Mouse (Mus musculus) heart, postnatal 25 days (tissue): ENCODE measurements around the gene Ezh1. TPM values are rescaled to one million over a fixed set of nuclear protein-coding genes. Genes with fewer than 3 reads are reported as not detected.
A peak's percentile ranks its signal among the peaks of the same experiment; 100 is the strongest.

Experiments
- DNase-seq: peaks from one replicate; pipeline ENCODE4 v3.0.0; 2022; ENCODE audit warnings: low spot score
- intact Hi-C: fragments of 180-260 bp; cut with DNase I; formaldehyde crosslinking; loops from one replicate; pipeline ENCODE4 v1.15.1; 2025
- total RNA-seq, 2 experiments: library from RNA; stranded (reverse); gene quantifications; 2 replicates each; pipeline ENCODE4 v1.2.3; 2021

Gene Ezh1
- total RNA-seq, 2 experiments from 2014 or later, result 26.0 to 30.4 TPM

DNA sequence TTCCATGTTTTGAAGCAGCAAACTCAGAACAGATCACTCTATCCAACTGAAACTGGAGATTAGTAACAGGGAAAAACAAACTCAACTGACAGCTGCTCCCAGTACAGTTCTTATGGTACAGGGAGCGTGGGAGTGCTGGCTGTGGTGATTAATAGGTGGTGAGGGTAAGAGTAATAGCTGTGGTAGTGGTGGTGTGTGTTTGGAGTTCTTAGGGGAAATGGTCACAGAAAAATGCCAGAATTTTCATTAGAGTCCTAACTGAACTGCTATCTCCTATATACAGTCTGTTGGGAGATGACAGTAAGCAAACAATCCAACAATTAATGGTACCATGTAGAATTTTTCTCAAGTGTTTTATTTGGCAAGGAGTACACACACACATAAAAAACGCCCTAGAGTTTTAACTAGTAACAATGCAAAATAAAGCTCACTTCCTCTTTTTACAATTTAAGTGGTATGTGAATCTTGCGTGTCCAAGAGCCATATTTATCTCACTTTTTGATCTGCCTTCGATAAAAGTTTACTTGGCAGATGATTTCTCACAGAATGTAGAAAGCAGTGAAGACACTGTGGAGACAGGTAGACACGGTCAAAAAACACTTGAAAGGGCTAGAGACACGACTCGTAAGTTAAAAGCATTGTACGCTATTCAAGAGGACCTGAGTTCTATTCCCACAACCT is 4.8 kb downstream of the Ezh1 start:
- DNase-seq, result no peak
- intact Hi-C loops, result no loop called here

DNA sequence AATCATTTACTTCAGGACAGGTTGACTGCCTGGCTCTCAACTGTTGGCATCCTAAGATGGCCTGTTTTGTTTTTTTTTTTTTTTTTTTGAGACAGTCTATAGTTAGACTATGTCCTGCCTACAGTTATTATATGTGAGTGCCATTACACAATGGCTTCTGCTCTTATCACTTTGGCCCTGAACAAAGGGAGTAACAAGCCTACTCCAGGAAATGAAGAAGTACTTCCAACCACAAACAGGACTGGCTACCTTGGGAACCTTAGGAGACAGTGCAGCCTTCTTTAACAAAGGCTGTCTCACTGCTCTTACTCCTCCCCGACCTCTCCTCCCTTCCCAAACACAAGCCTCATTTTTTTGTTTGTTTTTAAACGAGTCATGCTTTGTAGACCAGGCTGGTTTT is 5.4 kb downstream of the Ezh1 start:
- no peak for DNase-seq
- intact Hi-C loops, result no loop called here

DNA sequence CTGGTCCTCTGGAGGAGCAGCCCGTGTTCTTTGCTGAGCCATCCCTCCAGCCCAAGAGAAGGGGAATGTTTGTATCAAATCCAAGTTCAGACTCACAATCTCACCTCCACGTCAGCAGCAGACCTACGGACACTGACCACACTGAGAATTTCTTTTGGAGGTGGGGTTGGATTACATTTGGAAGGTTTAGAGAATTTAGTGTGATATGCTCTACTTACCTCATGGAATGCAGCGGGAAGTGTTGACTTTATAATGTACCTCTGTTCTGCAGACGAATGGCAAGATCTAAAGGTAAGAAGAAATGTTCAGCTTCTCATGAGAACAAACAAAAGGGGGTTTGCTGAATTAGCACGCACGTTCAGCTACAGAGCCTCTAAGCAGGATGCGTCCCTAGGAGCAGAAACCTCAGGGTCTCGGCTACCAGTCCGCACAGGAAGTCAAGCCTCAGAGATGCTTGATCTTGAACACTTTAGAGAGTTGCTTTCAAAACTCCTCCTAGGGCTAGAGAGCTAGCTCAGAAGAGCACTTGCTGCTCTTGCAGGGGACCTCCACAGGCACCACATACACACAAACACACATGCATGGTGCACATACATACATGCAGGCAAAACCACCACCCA is 7.7 kb downstream of the Ezh1 start:
- intact Hi-C loops, result no loop called here
- DNase-seq, result no peak

DNA sequence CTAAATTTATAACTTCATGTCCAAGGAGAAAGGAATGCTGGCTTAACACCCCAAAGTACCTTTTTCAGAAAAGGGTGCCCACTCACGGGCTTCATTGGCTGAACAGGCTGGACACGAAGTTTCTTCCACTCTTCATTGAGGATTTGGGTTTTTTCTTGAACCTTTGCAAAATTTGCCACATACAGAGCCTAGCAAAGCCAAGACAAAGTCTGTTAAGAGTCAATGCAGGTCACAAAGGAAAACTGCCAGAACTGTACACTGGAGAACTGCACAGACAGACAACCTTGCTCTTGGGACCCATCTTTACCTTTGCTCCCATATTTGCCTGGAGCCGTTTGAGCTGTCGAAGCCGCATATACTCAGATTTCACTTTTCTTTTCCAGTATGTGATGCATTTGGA is 9.3 kb downstream of the Ezh1 start:
- intact Hi-C loops, result no loop called here
- no peak for DNase-seq

DNA sequence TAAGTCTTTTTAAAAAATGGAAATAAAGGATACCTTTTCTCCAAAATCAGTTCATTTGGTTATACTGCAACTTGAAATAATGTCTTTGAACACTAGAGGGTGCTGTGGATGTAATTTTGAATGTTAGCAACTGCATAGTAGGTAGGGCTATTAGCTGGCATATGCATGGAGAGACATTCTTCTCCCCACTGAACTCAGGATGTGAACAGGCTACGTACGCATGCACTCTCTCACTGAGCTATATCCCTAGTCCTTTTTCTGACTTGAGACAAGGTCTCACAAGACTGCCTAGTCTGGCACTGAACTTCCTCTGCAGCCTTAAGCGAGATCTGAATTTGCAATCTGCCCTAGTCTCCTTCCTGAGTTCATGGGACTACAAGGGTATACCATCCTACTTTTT is 14.3 kb downstream of the Ezh1 start:
- DNase-seq, result no peak

DNA sequence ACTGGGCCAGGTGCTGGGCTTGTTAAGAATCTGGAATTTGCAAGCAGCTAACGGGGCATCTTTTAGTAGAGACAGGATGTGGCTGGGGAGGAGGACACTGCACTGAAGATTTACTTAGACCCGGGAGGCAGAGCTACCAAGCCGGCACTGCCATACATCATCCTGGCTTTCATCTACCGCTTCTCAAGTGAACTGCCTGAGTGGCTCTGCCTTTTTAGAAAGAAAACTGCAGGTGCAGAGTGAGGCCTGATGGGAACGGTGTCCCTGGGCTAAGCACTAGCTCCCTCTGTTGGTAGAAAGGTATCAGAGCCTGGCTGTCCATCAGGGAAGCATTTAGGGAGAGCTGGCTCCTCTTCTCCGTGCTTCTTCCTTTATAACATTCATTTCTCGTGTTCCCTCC is 25.3 kb downstream of the Ezh1 start:
- no peak for DNase-seq
- intact Hi-C loops, result no loop called here

More for the DNA sequence above, 14.3 kb downstream of the Ezh1 start:
- intact Hi-C loops, result loop anchor here (1.0 to 5.0 kb wide), 3 partner anchors 36 to 185 kb away; partner anchors contain the start of gene Becn1

DNA sequence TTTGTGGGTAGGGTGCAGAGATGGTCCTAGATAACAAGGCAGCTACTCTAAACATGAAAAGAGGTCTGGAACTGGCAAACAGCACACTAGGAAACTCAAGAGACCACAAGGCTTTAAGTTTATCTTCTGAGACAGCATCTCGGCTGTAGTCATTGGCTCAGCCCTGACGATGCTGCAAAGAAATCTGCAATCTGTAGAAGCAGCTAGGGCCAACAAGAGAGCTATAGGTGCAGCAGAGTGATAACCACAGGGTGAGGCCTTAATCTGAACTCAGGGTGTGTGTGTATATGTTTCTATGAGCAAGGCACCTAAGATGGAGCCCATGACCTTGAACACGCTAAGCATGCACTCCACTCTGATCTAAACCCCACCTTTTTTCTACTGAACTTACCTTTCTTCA is 26.7 kb downstream of the Ezh1 start:
- intact Hi-C loops, result no loop called here
- no peak for DNase-seq

DNA sequence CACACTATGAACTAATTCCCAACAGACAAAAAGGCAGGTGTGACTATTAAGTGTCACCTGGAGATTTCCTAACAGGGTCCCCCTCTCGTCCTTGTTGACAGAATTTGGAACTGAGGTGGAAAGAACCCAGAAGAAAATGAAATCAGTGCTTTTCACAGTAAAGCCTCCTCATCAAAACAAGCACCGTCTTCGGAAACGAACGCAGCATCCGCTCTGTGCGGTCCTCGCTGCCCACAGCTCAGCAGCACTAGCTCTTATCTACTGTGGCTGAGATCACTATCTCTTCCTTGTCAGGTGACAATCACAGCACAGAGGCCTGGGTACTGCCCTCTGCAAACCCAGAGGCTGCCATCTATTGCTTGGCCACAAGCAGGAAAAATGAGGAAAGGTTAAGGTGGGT is 30.1 kb downstream of the Ezh1 start:
- intact Hi-C loops, result no loop called here
- DNase-seq, result no peak

DNA sequence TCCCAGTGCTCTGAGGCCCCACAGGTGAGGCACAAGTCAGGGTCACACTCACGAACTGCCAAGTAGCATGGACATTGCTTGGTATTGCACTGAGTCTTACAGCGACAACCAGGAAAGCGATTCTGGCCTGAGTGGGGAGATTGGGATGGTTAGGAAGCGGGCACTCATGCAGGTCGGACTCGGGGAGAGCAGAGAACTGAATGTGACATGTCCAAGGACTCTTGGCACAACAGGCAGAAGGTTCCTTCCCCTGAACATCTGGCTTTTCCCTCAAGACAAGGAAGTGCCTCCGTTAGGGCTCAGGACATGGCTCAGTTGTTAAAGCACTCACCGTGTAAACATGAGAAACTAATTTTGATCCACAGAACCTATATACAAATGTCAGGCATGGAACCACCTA is 30.7 kb downstream of the Ezh1 start:
- intact Hi-C loops, result no loop called here
- no peak for DNase-seq

DNA sequence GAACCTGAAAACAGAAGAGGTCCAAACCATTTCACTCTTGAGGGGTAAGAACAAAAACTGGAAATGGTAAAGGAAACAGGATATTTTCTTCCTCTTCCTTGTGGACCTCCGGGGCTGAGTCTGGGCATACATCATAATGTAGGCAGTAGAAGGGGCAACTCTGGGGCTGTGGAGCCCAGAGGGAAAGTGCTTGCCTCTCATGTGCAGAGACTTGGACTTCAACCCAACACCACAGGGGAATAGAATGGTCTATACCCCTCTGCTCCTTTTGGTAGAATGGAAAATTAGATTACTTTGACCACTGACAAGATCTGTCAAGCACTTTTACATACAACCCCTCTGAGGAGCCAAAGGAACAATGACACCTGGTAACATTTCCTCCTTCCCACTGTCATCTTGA is 31.2 kb downstream of the Ezh1 start:
- intact Hi-C loops, result no loop called here
- no peak for DNase-seq

DNA sequence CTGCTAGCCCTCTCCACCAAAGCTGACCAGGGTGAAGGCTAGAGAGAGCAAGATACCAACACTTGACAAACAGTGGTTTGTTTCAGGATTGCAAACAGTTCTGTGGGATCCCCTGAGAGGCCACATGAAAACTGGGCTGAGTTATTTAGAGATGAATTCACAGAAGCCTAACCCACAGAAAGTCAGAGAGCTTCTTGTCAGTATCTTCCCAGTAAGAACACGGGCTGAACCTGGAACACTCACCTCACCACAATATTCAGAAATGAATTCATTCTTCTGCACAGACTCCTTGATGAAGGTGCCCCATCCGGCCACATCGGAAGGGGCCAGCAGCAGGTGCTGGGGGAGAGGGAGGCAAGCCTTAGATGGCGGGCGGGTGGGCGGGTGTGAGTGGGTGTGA is 31.6 kb downstream of the Ezh1 start:
- intact Hi-C loops, result no loop called here
- no peak for DNase-seq

DNA sequence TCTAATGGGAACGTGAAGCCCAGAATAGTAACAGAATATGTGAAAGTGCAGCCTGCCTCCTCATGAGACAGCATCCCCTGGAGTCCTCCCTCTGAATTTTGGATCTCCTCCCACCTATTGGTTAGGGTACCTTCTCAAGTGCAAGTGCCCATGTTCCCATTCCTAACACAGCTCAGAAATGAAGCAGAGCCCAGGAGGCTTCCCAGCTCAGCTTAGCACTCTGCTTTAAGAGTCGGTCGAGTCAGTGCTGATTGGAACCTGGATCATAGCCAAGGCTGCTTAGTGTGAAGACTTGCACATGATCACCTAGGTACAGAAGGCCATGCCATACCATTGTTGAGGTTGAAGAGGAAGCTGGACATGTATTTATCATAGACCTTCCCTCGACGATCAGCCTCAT is 32.1 kb downstream of the Ezh1 start:
- intact Hi-C loops, result no loop called here
- no peak for DNase-seq

DNA sequence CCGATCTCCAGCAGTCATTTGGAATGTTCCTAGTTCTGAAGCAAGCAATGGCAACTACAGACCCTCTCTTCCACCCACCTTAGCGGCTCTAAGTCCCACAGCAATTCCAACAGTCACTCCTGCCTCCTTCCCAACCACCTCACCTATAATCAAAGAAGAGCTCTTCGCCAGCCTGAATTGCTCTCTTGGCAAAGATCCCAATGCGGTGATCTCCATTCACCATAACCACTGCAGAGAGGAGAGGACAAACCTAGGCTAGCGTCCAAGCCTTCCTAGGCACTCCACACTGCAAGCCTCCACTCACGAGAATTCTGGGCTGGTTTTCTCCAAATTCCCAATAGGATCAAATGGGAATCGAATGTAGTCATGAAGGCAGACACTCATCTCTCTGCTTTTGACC is 33.2 kb downstream of the Ezh1 start:
- intact Hi-C loops, result no loop called here
- DNase-seq, result no peak

DNA sequence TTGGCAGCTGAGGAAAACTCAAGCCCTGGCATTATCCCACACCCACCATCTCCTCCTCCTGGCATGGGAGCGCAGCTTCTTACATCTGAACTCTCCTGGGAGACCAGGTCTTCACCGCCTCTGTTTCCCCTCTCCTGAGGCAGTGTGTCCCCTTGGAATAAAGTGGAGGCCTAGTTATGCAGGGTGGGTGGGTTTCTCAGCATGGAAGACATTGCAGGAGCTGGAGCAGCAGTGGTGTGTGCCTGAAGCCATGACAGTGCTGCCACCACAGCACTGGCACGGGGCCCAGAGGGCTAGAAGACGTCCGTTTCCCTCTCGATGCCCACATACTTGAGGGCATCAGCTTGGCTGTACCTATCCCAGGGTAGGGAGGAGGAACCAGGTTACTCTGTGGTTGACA is 33.6 kb downstream of the Ezh1 start:
- DNase-seq, result no peak
- intact Hi-C loops, result no loop called here

DNA sequence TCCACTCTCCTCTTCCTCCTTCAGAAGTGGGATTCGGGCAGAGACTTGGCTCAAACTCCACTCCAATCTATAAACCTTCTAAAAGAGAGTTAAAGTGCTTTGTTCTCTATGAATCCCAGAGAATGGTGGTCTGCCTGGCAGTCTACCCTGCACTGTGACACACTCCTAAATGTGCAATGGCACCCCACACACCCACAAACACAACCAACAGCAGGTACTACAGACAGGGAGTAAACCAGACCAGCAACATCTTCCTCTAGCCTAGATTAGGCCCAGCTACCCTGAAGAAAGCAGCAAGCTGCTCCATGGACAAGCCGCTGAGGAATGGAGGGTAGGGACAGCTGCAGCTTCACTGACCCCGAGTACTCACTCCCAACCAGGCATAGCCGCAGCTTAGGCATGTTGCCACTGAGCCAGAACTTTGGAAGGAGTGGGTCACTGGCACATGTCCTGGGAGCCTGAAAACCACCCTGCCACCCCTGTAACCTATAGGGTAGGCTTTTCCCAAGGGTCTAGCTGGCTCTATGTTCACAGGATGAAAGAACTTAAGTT is 34.3 kb downstream of the Ezh1 start:
- DNase-seq, result no peak
- intact Hi-C loops, result no loop called here

DNA sequence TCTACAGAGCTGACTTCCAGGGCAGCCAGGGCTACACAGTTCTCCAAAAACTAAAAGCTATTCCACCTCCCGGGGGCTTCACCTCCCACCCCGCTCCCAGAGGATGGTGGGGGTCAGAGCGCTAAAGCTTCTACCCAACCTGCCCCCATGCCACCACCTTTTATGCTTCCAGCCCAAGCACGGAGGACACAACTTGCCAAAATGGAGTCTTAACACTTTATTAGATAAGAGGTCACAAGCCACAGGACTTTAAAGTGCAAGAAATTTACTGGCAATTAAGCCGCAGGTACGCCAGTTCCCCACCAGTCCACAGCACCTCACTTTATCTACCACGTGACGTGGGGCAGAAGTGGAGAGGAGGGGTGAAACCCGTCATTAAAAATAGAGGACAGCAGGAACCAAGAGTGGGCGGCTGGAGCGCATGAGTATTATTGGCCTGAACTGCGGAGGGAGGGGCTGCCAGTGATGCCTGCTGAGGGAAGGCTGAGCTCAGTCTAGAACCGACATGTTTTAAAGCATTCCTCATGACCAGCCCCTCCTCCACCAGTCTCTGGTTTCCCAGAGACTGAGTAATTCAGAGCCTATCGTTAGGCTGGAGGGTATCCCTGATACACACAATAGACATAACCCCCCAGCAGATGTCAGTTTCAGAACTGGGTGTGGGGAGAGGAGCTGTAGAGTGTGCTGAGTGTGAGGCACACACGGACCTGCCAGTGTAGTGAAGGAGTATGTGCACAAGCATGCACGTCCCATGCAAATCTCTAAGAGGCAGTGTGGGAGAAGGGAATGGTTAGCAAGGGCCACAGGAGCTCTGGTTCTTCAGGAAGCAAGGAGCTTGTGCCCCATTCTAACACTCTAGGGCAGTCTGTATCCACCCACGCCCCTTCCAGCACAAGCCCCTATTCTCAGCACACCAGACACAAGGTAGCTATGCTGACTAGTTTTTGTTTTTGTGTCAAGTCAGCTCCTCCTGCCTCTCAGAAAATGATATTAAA is 35.1 kb downstream of the Ezh1 start:
- no peak for DNase-seq

DNA sequence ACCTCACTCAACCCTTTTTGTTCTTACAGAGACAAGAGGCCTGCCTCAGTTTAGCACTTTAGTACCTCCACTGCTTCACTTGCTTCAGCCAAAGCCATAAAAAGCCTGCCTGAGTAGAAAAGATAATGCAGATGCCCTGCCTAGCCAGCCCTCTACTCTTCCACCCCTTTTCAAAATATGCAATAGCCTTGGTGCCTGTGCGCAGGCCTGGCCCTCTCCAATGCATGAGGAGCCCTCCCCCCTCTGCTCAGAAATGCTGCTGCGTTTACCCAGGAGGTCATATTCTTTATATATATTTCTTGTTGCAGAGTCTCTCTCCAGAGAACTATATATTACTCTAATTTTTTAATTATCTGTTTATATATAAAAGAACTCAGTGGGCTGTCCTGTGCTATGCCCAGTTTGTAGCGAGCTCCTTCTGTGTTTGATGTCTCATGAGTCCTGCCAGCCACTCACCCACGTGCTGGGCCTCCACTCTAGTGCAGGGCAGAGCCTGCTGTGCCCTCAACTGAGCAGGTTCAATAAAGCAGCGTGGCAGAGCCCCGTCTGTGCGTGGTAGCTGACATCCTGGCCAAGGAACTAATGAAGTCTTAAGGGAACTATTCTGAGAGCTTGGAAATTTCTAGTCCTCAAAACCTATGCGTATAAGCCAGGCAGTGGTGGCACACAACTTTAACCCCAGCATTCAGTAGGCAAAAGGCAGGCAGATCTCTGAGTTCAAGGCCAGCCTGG is 35.9 kb downstream of the Ezh1 start:
- intact Hi-C loops, result no loop called here
- no peak for DNase-seq

More for the DNA sequence above, 35.1 kb downstream of the Ezh1 start:
- intact Hi-C loops, result no loop called here

DNA sequence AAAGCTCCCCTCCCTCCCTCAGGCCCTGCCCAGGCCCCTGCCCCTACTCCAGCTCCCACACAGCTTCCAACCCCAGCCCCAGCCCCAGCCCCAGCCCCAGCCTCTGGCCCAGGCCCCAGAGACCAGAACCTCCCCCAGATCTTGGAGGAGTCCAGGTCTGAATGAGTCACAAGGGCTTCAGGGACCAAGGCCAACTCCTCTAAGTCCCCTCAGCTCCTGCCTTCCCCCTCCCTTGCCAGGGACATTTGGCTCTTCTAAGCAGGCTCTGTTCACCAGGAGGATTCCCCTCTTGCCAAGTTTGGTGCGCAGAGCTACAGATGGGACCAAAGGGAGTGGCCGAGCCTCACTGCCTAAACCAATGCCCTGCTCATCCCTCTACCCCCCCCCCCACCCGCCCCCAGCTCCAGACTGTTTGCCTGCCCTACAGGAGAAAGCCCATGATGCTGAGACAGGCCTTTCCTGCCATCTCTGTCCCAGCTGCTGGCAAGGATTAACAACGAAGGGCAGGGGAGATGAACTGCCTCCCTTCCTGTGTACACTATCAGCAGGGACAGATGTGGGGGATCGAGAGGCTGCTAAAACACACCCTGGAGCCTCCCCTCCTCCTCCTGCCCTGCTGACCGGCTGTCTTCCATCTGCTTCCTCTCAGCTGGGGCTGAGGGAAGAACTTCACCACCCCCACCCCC is 36.6 kb downstream of the Ezh1 start:
- intact Hi-C loops, result no loop called here
- DNase-seq, result peak; percentile 74

DNA sequence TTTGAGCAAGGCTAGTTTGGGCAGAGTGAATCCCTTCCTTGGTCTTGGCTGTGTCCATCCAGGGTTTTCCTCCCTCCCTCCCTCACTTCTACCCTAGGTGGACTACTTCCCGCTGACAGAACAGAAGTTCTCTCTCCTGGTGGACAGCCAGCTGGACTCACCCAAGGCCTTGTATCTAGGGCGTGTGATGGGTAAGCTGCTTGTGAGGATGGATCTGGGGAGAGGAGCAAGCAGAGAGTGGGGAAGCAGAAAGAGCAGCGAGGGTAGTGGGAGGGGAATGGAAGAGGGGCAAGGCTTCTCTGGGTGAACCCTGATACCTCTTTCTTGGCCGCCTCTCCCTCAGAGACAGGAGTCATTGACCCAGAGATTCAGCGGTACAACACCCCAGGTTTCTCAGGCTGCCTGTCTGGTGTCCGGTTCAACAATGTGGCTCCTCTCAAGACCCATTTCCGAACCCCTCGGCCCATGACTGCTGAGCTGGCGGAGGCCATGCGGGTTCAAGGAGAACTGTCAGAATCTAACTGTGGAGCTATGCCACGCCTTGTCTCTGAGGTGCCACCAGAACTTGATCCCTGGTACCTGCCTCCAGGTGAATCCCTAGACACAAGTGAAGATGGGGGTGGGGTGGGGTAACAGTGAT is 38.0 kb downstream of the Ezh1 start:
- DNase-seq, result no peak
- intact Hi-C loops, result no loop called here
